In the genomic region with DNA sequence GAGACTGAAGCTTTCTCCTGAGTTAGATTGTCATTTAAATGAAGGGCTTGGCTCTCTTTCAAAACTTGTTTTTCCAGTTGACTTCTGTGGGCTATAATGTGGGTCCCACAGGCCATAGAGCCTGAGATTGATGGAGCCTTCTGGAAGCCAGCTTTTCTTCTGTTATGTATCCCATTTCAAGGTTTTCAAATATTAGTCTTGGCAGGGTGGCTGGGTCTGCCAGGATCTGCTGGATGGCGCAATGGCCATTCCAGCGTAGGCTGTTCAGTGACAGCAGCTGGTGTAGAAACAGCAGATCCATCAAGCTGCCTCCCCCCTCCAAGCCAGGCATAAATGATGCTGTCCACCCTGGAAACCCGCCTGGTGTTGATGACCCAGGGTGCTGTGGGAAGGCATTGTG, we compare ENCODE assay signal across 14 mouse cellular contexts.
A peak's percentile ranks its signal among the peaks of the same experiment; 100 is the strongest.
DNase-seq lines count a peak whose midpoint lies in the region; ATAC-seq and TF ChIP-seq lines count a peak whose summit lies in the region.
"Had no signal": no experiment of that assay in that cellular context is flagged by ENCODE, and none has a peak within 500 bp of the region (broad histone marks: within the 10 kb centered on the region; RNA-seq: fewer than 3 reads in every experiment).

No protein-coding gene starts in this region.

- H3K4me3 ChIP-seq in neural tube, embryonic 11.5 days (ENCODE audit: low read depth, low read length), result no peak overlapping the region
- H3K4me3 ChIP-seq in lung, postnatal 0 days (ENCODE audit: low read depth, low read length), result no peak overlapping the region
- H3K4me3 ChIP-seq: embryonic facial prominence, embryonic 12.5 days; limb, embryonic 12.5 days had no signal

- no peak for TF ChIP-seq CTCF in lung, postnatal 0 days (IDR thresholded peaks at IDR 0.05)

- no peak overlapping the region for H3K9ac ChIP-seq in neural tube, embryonic 11.5 days (ENCODE audit: low read length)
- no peak overlapping the region for H3K9ac ChIP-seq in lung, postnatal 0 days (replicated peaks; ENCODE audit: low read depth)
- H3K9ac ChIP-seq: embryonic facial prominence, embryonic 12.5 days; limb, embryonic 12.5 days had no signal

- peak; percentile 23 for DNase-seq in gastrocnemius, postnatal 14 days
- DNase-seq in gastrocnemius, adult 8-10 months (ENCODE audit: low spot score in 2 of 2), result no peak
- DNase-seq in neural tube, embryonic 11.5 days (ENCODE audit: low spot score), result no peak
- DNase-seq in neural tube, embryonic 10.5 days (ENCODE audit: extremely low spot score, low spot score), result no peak
- DNase-seq in lung, postnatal 0 days (ENCODE audit: low spot score), result peak; percentile 50
- no peak for DNase-seq in layer of hippocampus, postnatal 14 days (ENCODE audit: low spot score in 2 of 2)
- no peak for DNase-seq in right cerebral cortex, postnatal 36 days (ENCODE audit: low spot score in 2 of 2)
- DNase-seq: adrenal gland, postnatal 25 days; cerebellum, adult 11-12 months; heart, postnatal 36 days; thymus, postnatal 25 days had no signal

- ATAC-seq in neural tube, embryonic 11.5 days (ENCODE audit: insufficient read depth, low FRiP score, low TSS enrichment), result peak; percentile 28; the same call in 1 of the 2 replicates
- peak; percentile 63 for ATAC-seq in lung, postnatal 0 days
- ATAC-seq: Patski had no signal

- no peaks in the 10 kb centered on the region for H3K36me3 ChIP-seq in neural tube, embryonic 11.5 days (ENCODE audit: control insufficient read depth, insufficient read depth, low read length)
- no peaks in the 10 kb centered on the region for H3K36me3 ChIP-seq in lung, postnatal 0 days (ENCODE audit: insufficient read depth, low read length)
- H3K36me3 ChIP-seq: embryonic facial prominence, embryonic 12.5 days; limb, embryonic 12.5 days had no signal

- 71% methylated on average over 3 of the region's 3 CpGs for WGBS in neural tube, embryonic 11.5 days
- WGBS in lung, postnatal 0 days, result 36% methylated on average over 3 of the region's 3 CpGs

- H3K27me3 ChIP-seq in neural tube, embryonic 11.5 days (ENCODE audit: control insufficient read depth, insufficient read depth, low read length), result no peaks in the 10 kb centered on the region
- H3K27me3 ChIP-seq in lung, postnatal 0 days (replicated peaks; ENCODE audit: insufficient read depth, low read length), result no peaks in the 10 kb centered on the region
- H3K27me3 ChIP-seq: embryonic facial prominence, embryonic 12.5 days; limb, embryonic 12.5 days; Patski had no signal

- no peaks in the 10 kb centered on the region for H3K4me1 ChIP-seq in neural tube, embryonic 11.5 days (ENCODE audit: control insufficient read depth, insufficient read depth, low read length)
- H3K4me1 ChIP-seq in lung, postnatal 0 days (ENCODE audit: insufficient read depth, low read depth, low read length), result no peaks in the 10 kb centered on the region
- H3K4me1 ChIP-seq: embryonic facial prominence, embryonic 12.5 days; limb, embryonic 12.5 days had no signal

- intact Hi-C loops in gastrocnemius, postnatal 14 days (cut with DNase I; ENCODE audit: low total_unique reads), result no loop called here

- H3K4me2 ChIP-seq in neural tube, embryonic 11.5 days (ENCODE audit: low read depth), result no peak overlapping the region
- H3K4me2 ChIP-seq in lung, postnatal 0 days (replicated peaks; ENCODE audit: low read depth, low read length), result no peak overlapping the region
- H3K4me2 ChIP-seq: embryonic facial prominence, embryonic 12.5 days; limb, embryonic 12.5 days had no signal

- TF ChIP-seq EP300 in lung, postnatal 0 days (IDR thresholded peaks at IDR 0.05), result no peak

- H3K27ac ChIP-seq in neural tube, embryonic 11.5 days (ENCODE audit: low read depth, low read length), result no peak overlapping the region
- no peak overlapping the region for H3K27ac ChIP-seq in lung, postnatal 0 days (ENCODE audit: low read length)
- H3K27ac ChIP-seq: embryonic facial prominence, embryonic 12.5 days; limb, embryonic 12.5 days had no signal

- no peaks in the 10 kb centered on the region for H3K9me3 ChIP-seq in neural tube, embryonic 11.5 days (ENCODE audit: control insufficient read depth, low read length)
- H3K9me3 ChIP-seq in lung, postnatal 0 days (ENCODE audit: low read length), result no peaks in the 10 kb centered on the region
- H3K9me3 ChIP-seq: embryonic facial prominence, embryonic 12.5 days; limb, embryonic 12.5 days had no signal

Comparison
In these comparisons a context has a peak if more than half of its experiments do, and no peak if none do; other contexts are left out.
1. DNase-seq: peak in gastrocnemius, postnatal 14 days (single experiment) and lung, postnatal 0 days (single experiment); none in gastrocnemius, adult 8-10 months (0 of 2), neural tube, embryonic 11.5 days (single experiment), neural tube, embryonic 10.5 days (single experiment), layer of hippocampus, postnatal 14 days (0 of 2) and right cerebral cortex, postnatal 36 days (0 of 2).